Mouse (Mus musculus) forebrain, embryonic 10.5 days (tissue): Measurements from ENCODE around the gene Ctcf. TPM values are rescaled to one million over a fixed set of nuclear protein-coding genes. Genes with fewer than 3 reads are reported as not detected.
A peak's percentile ranks its signal among the peaks of the same experiment; 100 is the strongest.

Source experiments
- DNase-seq: peaks from one replicate; pipeline ENCODE4 v3.0.0-alpha.2; 2017; ENCODE audit warnings: low spot score; ENCODE audit errors: extremely low spot score
- H3K27ac ChIP-seq: fragments of 300-500 bp; sonication (generic); 2 replicates; pipeline ENCODE4 v1.5.1; 2016; ENCODE audit warnings: mild to moderate bottlenecking
- H3K27me3 ChIP-seq: fragments of 300-500 bp; sonication (generic); 2 replicates; pipeline ENCODE4 v1.6.1; 2016; ENCODE audit warnings: mild to moderate bottlenecking; ENCODE audit not compliant: poor library complexity, severe bottlenecking
- H3K36me3 ChIP-seq: fragments of 300-500 bp; sonication (generic); replicated peaks from 2 replicates; pipeline ENCODE4 v1.6.1; 2016; ENCODE audit warnings: mild to moderate bottlenecking, moderate library complexity
- H3K4me1 ChIP-seq: fragments of 300-500 bp; sonication (generic); 2 replicates; pipeline ENCODE4 v1.6.1; 2016
- H3K4me3 ChIP-seq: fragments of 300-500 bp; sonication (generic); 2 replicates; pipeline ENCODE4 v1.5.1; 2016; ENCODE audit warnings: mild to moderate bottlenecking, moderate library complexity
- H3K9me3 ChIP-seq: fragments of 300-500 bp; sonication (generic); 2 replicates; pipeline ENCODE4 v1.6.1; 2016; ENCODE audit warnings: mild to moderate bottlenecking, moderate library complexity
- WGBS: fragments of 180-500 bp; shearing (Covaris S2); methylation state at CpG from one replicate; pipeline ENCODE4 v1.1.7; 2016; 5-methylcytosine and 5-hydroxymethylcytosine counted together
- polyA plus RNA-seq: library from polyadenylated mRNA; unstranded; fragments of >200 nt; fragmentation: Nextera tagmentation; extraction: Ambion mirVana; gene quantifications from 2 replicates; pipeline ENCODE4 v1.2.1, GENCODE M21; 2016

Gene Ctcf
- polyA plus RNA-seq, 1 experiment from 2014 or later: 150 TPM

DNA sequence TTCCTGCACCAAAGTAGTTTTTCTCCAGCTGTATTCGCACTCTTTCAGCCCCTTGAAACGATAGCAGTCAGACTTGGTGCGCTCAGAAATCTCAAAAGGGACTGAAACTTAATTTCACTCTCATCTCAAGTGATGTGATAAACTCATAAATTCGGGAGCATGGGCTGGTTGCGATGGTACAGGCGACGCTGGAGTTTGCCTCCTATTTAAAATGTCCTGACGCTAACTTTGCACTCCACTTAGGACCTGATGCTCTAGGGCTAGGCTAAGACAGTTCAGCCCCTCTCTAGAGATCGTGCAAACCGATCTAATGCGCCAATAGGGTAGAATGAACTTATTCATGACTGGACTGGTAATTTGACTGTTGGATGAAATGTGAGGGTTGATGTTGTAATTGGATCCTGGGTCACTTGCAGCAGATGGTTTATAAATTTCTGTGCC is 1.3 kb downstream of the Ctcf start:
- H3K4me1 ChIP-seq: peaks cover 32% of the 10 kb centered on the region
- H3K27me3 ChIP-seq: no peaks in the 10 kb centered on the region
- H3K27ac ChIP-seq: peak overlapping the region; percentile 100
- DNase-seq: no peak
- no peaks in the 10 kb centered on the region for H3K9me3 ChIP-seq
- peak overlapping the region; percentile 94 for H3K4me3 ChIP-seq
- peaks cover 21% of the 10 kb centered on the region for H3K36me3 ChIP-seq
- WGBS: 0% methylated on average over 11 of the region's 11 CpGs

DNA sequence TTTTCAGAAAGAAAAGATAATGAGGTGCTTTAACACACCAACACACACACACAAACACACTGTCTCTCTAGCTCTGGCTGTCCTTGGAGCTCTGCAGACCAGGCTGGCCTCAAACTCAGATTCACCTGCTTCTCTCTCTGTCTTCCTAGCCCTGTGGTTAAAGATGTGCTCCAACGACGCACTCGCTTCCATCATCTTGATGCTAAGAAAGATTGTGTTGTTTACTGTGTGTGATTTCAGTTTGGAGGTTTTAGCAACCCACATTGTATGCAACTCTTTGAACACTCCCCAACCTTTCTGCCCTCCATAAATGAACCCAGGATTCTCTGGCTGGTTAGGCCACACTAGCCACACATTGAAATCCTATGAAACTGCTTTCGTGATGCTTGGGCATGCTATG is 2.1 kb downstream of the Ctcf start:
- peaks cover 26% of the 10 kb centered on the region for H3K36me3 ChIP-seq
- peak overlapping the region; percentile 94 for H3K4me3 ChIP-seq
- H3K27me3 ChIP-seq: no peaks in the 10 kb centered on the region
- 97% methylated on average over 4 of the region's 4 CpGs for WGBS
- peaks cover 32% of the 10 kb centered on the region for H3K4me1 ChIP-seq
- peak overlapping the region; percentile 100; the same call in 1 of the 2 replicates for H3K27ac ChIP-seq
- DNase-seq: no peak
- H3K9me3 ChIP-seq: no peaks in the 10 kb centered on the region

DNA sequence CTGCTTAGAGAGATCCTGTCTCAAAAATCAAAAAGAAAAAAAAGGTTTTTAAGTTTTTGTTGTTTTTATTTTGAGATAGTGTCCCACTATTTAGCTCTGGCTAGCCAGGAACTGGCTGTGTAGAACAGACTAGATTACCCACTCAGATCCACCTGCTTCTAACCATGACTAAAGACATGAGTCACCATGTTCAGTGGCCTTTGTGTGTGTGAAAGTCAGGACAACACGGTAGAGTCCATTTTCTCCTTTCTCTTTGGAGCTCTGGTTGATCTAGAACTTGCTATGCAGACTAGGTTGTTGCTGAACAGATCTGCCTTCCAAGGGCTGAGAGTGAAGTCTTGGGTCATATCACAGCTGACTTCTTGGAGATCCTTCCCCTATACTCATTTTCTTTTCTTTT is 3.5 kb downstream of the Ctcf start:
- no peak for DNase-seq
- H3K36me3 ChIP-seq: peaks cover 39% of the 10 kb centered on the region
- no peak overlapping the region for H3K4me3 ChIP-seq
- no peaks in the 10 kb centered on the region for H3K9me3 ChIP-seq
- WGBS: 88% methylated on average over 1 of the region's 1 CpGs
- peaks cover 29% of the 10 kb centered on the region for H3K4me1 ChIP-seq
- no peak overlapping the region for H3K27ac ChIP-seq
- H3K27me3 ChIP-seq: no peaks in the 10 kb centered on the region

DNA sequence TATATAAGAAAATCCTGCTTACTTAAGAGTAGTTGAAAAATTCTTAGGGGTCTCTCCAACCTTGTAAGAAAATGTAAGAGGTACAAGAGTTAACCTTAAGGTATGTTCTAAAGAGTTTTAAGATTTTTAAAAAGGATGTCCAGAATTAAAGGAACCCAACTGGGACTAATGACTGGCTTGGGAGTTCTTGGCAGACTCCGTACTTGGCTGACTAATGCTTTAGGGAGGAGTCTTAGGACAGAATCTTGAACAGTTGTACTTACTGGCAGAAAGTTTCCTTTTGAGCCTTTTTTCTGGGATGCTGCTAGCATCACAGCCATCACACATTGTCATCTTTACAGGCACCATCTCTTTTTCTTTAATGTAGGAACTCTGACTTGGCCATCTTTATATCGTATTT is 4.1 kb downstream of the Ctcf start:
- 94% methylated on average over 2 of the region's 2 CpGs for WGBS
- no peaks in the 10 kb centered on the region for H3K27me3 ChIP-seq
- no peak for DNase-seq
- H3K9me3 ChIP-seq: no peaks in the 10 kb centered on the region
- no peak overlapping the region for H3K4me3 ChIP-seq
- no peak overlapping the region for H3K27ac ChIP-seq
- H3K36me3 ChIP-seq: peaks cover 46% of the 10 kb centered on the region
- peaks cover 22% of the 10 kb centered on the region for H3K4me1 ChIP-seq

DNA sequence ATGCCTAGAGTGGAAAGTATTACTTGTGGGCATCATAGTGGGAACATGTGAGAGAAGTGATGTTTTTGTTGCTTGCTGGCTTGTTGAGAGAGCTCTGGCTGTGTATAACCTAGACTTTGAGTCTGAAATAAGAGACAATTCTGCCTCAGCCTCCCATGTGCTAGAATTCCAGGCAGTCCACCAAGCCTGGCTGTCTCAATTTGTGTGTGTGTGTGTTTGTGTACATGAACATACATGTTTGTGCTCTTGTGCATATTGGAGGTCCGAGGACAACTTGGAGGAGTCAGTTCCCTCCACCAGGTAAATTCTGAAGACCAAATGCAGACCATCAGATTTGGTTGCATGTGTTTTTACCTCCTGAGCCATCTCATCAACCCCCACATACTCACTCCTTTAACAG is 8.8 kb downstream of the Ctcf start:
- DNase-seq: no peak
- H3K27me3 ChIP-seq: no peaks in the 10 kb centered on the region
- WGBS: 97% methylated on average over 1 of the region's 1 CpGs
- no peak overlapping the region for H3K27ac ChIP-seq
- H3K36me3 ChIP-seq: peaks cover 78% of the 10 kb centered on the region
- no peaks in the 10 kb centered on the region for H3K9me3 ChIP-seq
- H3K4me1 ChIP-seq: no peaks in the 10 kb centered on the region
- H3K4me3 ChIP-seq: no peak overlapping the region

DNA sequence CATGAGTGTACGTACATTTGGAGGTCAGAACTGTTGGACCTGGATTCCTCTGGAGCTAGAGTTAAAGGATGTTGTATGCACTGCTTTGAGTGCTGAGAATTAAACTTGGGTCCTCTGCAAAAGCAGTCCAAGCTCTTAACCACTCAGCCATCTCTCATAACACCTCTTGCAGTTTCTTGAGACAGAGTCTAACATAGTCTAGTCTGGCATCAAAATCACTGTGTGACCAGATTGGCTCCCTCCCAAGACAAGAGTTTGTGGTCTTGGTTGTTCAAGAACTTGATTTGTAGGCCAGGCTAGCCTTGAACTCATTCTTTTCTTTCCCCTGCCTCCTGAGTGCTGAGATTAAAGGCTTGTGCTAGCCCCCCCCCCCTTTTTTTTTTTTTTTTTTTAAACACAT is 12.6 kb downstream of the Ctcf start:
- Histone ChIP-seq H3K36me3 (peaks cover 94% of the 10 kb centered on the region), H3K27me3 (no peaks in the 10 kb centered on the region), H3K9me3 (no peaks in the 10 kb centered on the region), H3K4me3 (no peak overlapping the region), H3K27ac (no peak overlapping the region), H3K4me1 (no peaks in the 10 kb centered on the region)
- DNase-seq: no peak
- 96% methylated on average over 1 of the region's 1 CpGs for WGBS

DNA sequence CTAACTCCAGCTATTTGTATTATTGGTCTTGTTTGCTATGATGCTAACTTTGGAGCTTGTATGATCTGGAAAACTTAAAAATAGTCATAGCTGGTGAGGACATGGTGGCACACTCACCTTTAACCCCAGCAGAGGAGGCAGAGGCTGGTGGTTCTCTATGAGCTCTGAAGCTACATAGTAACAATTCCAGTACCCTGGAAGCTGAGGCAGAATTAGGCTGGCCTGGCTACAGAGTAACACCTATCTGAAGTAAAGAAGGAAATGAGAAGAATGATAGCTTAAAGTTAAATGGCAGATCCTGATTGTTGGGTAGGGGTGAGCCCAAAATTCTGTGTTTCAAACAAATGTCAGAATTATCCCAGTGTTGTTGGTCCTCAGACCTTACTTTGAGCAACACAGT is 21.3 kb downstream of the Ctcf start:
- H3K27ac ChIP-seq: no peak overlapping the region
- no peak for DNase-seq
- H3K36me3 ChIP-seq: peaks cover 70% of the 10 kb centered on the region
- H3K27me3 ChIP-seq: no peaks in the 10 kb centered on the region
- no peaks in the 10 kb centered on the region for H3K9me3 ChIP-seq
- no peak overlapping the region for H3K4me3 ChIP-seq
- no peaks in the 10 kb centered on the region for H3K4me1 ChIP-seq

DNA sequence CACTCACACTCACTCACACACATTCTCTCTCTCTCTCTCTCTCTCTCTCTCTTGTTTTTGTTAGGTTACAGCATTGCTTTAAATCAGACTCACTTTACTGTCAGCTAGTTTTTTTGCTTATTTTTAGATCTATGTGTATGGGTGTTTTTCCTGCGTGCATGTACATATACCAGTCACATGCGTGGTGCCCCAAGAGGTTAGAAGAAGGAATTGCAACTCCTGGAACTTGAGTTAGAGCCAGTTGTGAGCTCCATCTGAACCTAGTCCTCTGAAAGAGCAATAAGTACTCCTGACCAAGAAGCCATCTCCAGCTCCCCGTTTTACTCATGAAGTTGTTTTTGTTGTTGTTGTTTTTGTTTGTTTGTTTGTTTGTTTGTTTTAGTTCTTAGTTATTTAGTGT is 24.8 kb downstream of the Ctcf start:
- peaks cover 70% of the 10 kb centered on the region for H3K36me3 ChIP-seq
- 76% methylated on average over 3 of the region's 3 CpGs for WGBS
- H3K27me3 ChIP-seq: no peaks in the 10 kb centered on the region
- DNase-seq: no peak
- H3K9me3 ChIP-seq: no peaks in the 10 kb centered on the region
- H3K27ac ChIP-seq: no peak overlapping the region
- H3K4me1 ChIP-seq: no peaks in the 10 kb centered on the region
- no peak overlapping the region for H3K4me3 ChIP-seq

DNA sequence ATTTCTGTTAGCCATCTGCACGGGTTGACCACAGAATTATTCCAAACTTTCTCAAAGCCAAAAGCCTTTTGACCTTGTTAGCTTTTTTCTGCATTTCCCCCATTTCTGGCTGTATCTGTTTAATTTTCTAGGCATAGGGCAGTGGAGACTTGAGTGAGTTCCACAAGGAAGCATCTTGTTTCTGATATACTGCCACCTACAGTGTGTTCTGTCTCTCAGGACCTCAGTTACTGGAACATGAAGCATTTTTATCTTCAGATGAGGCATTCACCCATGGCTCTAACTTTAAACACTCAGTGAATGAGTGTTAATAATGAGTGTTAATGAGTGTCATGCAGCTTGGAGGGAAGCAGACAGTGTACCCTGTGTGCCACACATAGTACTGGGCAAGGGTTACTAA is 41.5 kb downstream of the Ctcf start:
- Histone ChIP-seq H3K27ac (no peak overlapping the region), H3K9me3 (no peaks in the 10 kb centered on the region), H3K4me1 (no peaks in the 10 kb centered on the region), H3K36me3 (peaks cover 99% of the 10 kb centered on the region), H3K4me3 (no peak overlapping the region), H3K27me3 (no peaks in the 10 kb centered on the region)
- 98% methylated on average over 1 of the region's 1 CpGs for WGBS
- DNase-seq: no peak

DNA sequence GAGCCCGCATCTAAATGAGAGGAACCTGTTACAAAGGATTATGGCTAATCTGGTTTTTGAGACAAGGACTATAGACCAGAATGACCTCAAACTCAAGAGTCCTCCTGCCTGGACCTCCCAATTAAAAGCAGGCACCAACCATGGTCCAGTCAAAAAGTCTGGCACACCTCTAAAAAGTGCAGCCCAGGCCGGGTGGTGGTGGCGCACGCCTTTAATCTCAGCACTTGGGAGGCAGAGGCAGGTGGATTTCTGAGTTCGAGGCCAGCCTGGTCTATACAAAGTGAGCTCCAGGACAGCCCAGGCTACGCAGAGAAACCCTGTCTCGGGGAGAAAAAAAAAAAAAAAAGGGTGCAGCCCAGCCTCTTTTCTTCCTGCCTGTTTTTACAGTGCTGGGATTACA is 49.0 kb downstream of the Ctcf start:
- H3K36me3 ChIP-seq: peaks cover 46% of the 10 kb centered on the region
- WGBS: 87% methylated on average over 7 of the region's 7 CpGs
- H3K4me3 ChIP-seq: no peak overlapping the region

DNA sequence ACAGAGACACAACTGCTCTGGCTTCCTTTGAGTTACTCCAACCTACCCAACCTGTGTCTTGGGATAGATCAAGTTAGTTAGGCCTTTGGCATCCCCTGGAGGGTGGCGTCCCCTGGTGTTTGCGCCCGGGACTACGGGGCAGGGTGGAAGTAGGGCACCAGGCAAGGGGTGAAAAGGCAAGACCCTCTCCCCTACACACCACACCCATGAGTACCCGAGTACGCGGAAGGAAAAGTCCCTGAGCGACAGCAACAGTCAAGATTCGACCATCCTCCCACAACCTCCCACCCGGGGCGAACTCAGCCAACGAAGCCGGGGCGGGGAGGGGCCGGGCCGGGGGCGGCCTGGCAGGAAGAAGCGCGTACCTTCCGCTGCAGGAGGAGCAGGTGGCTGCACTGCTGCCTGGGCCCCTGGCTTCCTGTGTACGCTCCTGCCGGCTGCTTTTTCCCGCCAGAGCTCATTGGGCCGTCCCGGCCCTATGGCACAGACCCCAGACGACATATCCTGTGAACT is 49.5 kb downstream of the Ctcf start, which contains the start of gene Carmil2:
Gene Carmil2, plus strand, starts transcription at position 479 of the 513 bp plus-strand sequence.
- no peak for DNase-seq
- WGBS: 14% methylated on average over 26 of the region's 26 CpGs
- Histone ChIP-seq H3K36me3 (peaks cover 40% of the 10 kb centered on the region), H3K27ac (peak within 1 kb of the TSS; percentile 11; the same call in 1 of the 2 replicates), H3K4me1 (peaks cover 15% of the 10 kb centered on the region), H3K27me3 (0 out of 2 replicates have a peak, but pooled peaks cover 8% of the 10 kb centered on the region), H3K4me3 (peak within 1 kb of the TSS; percentile 21), H3K9me3 (no peaks in the 10 kb centered on the region)

More for the DNA sequence above, 49.0 kb downstream of the Ctcf start:
- Histone ChIP-seq H3K27ac (no peak overlapping the region), H3K27me3 (0 out of 2 replicates have a peak, but pooled peaks cover 8% of the 10 kb centered on the region), H3K4me1 (peaks cover 15% of the 10 kb centered on the region), H3K9me3 (no peaks in the 10 kb centered on the region)
- no peak for DNase-seq

DNA sequence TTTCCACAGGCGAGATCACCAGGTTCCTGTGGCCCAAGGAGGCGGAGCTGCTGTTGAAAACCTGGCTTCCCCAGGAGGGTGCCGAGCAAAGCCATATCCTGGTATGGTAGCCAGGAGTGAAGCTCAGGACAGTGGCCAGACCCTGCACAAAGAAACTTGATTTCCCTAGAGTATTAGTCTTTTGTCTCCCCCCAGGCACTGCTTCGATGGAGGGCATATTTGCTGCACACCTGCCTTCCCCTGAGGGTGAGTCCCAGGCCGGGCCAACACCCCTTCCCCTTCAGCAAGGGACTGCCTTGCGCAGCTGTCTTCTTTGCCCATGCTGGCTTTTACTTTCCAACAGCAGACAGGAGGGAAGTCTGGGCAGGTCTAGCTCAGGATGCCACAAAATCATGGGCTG is 50.2 kb downstream of the Ctcf start:
- no peak overlapping the region for H3K27ac ChIP-seq
- no peak for DNase-seq
- H3K4me3 ChIP-seq: no peak overlapping the region
- no peaks in the 10 kb centered on the region for H3K9me3 ChIP-seq
- H3K36me3 ChIP-seq: peaks cover 33% of the 10 kb centered on the region
- peaks cover 15% of the 10 kb centered on the region for H3K4me1 ChIP-seq
- WGBS: 74% methylated on average over 6 of the region's 6 CpGs
- H3K27me3 ChIP-seq: 0 out of 2 replicates have a peak, but pooled peaks cover 8% of the 10 kb centered on the region

DNA sequence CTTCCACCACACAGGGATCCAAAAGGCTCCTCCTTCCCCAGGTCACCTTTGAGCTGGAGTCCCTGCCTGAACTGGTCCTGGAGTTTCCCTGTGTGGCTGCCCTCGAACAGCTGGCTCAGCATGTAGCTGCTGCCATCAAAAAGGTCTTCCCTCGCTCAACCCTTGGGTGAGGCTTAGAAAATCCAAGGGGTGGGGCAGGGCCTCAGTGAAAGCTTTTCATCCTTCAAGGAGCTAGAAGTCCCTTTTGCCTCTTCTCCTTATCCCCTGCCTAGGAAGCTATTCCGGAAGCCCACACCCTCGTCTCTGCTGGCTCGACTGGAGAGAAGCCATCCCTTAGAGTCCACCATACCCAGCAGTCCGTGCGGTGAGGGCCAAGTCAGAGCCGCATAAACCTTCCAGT is 51.1 kb downstream of the Ctcf start:
- Histone ChIP-seq H3K4me3 (no peak overlapping the region), H3K9me3 (no peaks in the 10 kb centered on the region), H3K27me3 (0 out of 2 replicates have a peak, but pooled peaks cover 8% of the 10 kb centered on the region), H3K27ac (no peak overlapping the region), H3K4me1 (peaks cover 15% of the 10 kb centered on the region), H3K36me3 (peaks cover 24% of the 10 kb centered on the region)
- 70% methylated on average over 8 of the region's 8 CpGs for WGBS
- no peak for DNase-seq
